8 mouse cellular contexts compared by ENCODE assay signal in genomic region chr2:30743976-30744620, GRCm38 (mm10). TPM values are rescaled to one million over a fixed set of nuclear protein-coding genes. Genes with fewer than 3 reads are reported as not detected.
DNase-seq lines count a peak whose midpoint lies in the region; ATAC-seq lines count a peak whose summit lies in the region.

No protein-coding gene starts in this region.

- ATAC-seq in embryonic facial prominence, embryonic 14.5 days (ENCODE audit: low read depth): peak; percentile 88
- no peak for ATAC-seq in megakaryocyte, adult 5-6 weeks (ENCODE audit: poor library complexity, severe bottlenecking)

- no peaks in the 10 kb centered on the region for H3K36me3 ChIP-seq in embryonic facial prominence, embryonic 14.5 days (ENCODE audit: control insufficient read depth, insufficient read depth, low read length)

- no peak overlapping the region for H3K4me3 ChIP-seq in embryonic facial prominence, embryonic 14.5 days (ENCODE audit: low read depth, low read length)

- peaks cover 18% of the 10 kb centered on the region for H3K4me1 ChIP-seq in embryonic facial prominence, embryonic 14.5 days (ENCODE audit: control insufficient read depth, insufficient read depth, low read length)

- intact Hi-C loops in left cerebral cortex, postnatal 4 days (cut with DNase I): no loop called here
- intact Hi-C loops in left cerebral cortex, postnatal 36 days (cut with DNase I): no loop called here
- intact Hi-C loops in heart, postnatal 10 days (cut with DNase I): loop anchor here (2.0 kb wide), 1 partner anchor 21 kb away; no protein-coding TSS in a partner anchor

- H3K27me3 ChIP-seq in embryonic facial prominence, embryonic 14.5 days (replicated peaks; ENCODE audit: control insufficient read depth, insufficient read depth, low read length): no peaks in the 10 kb centered on the region

- 4% methylated on average over 15 of the region's 15 CpGs for WGBS in embryonic facial prominence, embryonic 14.5 days

- peak overlapping the region; percentile 52 for H3K9ac ChIP-seq in embryonic facial prominence, embryonic 14.5 days (ENCODE audit: low read depth, low read length)

- DNase-seq in left cerebral cortex, postnatal 4 days: peak; percentile 68
- DNase-seq in left cerebral cortex, postnatal 36 days (ENCODE audit: low spot score in 2 of 2): no peak
- DNase-seq in embryonic facial prominence, embryonic 14.5 days (ENCODE audit: low spot score): peak; percentile 90
- DNase-seq in heart, postnatal 10 days: peak; percentile 77 to 78
- DNase-seq in kidney, postnatal 14 days: peak; percentile 86
- peak; percentile 78 for DNase-seq in neural tube, embryonic 10.5 days (ENCODE audit: extremely low spot score, low spot score)
- no peak for DNase-seq in right cerebral cortex, adult 18-20 months

- H3K4me2 ChIP-seq in embryonic facial prominence, embryonic 14.5 days (ENCODE audit: low read depth, low read length): peak overlapping the region; percentile 30

- H3K9me3 ChIP-seq in embryonic facial prominence, embryonic 14.5 days (ENCODE audit: control insufficient read depth, low read length): peaks cover 3% of the 10 kb centered on the region; the same call in 1 of the 2 replicates

- peak overlapping the region; percentile 76 for H3K27ac ChIP-seq in embryonic facial prominence, embryonic 14.5 days (replicated peaks; ENCODE audit: low read depth, low read length)

RNA-seq across cellular contexts. Expression of gene 1700001O22Rik, which starts 59.4 kb away (rescaled TPM):
- total RNA-seq in left cerebral cortex, postnatal 4 days (2021): 1 to 10 TPM; 2.1 to 2.5 TPM
- total RNA-seq in left cerebral cortex, postnatal 36 days (2021): 1 to 10 TPM; 6.7 to 8.5 TPM
- 1.9 and 2.5 TPM in 2 replicates for polyA plus RNA-seq in embryonic facial prominence, embryonic 14.5 days (2014; fragmentation: Nextera tagmentation; extraction: Ambion mirVana)
- 1 to 10 TPM in 1 of 2 experiments, under 1 TPM in 1; 0.93 to 1.7 TPM for total RNA-seq in heart, postnatal 10 days (2021)
- not detected in 2 replicates for total RNA-seq in megakaryocyte, adult 5-6 weeks (2015)
- total RNA-seq in megakaryocyte, adult 5-6 weeks (2017): 0.45 TPM in 1 of 2 replicates, not detected in the other

Comparison
In these comparisons a context has a peak if more than half of its experiments do, and no peak if none do; other contexts are left out.
1. DNase-seq: peak in left cerebral cortex, postnatal 4 days (single experiment), embryonic facial prominence, embryonic 14.5 days (single experiment), heart, postnatal 10 days (2 of 2), kidney, postnatal 14 days (single experiment) and neural tube, embryonic 10.5 days (single experiment); none in left cerebral cortex, postnatal 36 days (0 of 2) and right cerebral cortex, adult 18-20 months (single experiment).